Mouse (Mus musculus) fat pad, adult 2 months (tissue): ENCODE results near the gene D930007J09Rik.

Experiments
- DNase-seq: peaks from one replicate; pipeline ENCODE4 v3.0.0-alpha.2; 2011; ENCODE audit warnings: low read depth, low spot score; ENCODE audit errors: extremely low read depth

Gene D930007J09Rik

GRCm38 (mm10) chr13:32802259-32803081, at the start of gene D930007J09Rik:
D930007J09Rik (minus strand) TSS chr13:32802849.
- no peak for DNase-seq

GRCm38 (mm10) chr13:32851967-32852366, 49.3 kb upstream of the D930007J09Rik start:
- no peak for DNase-seq

GRCm38 (mm10) chr13:32850668-32851404, 48.2 kb upstream of the D930007J09Rik start, which contains the start of gene Serpinb1a:
Serpinb1a (minus strand) TSS chr13:32851185.
- no peak for DNase-seq

GRCm38 (mm10) chr13:32850156-32850555, 47.5 kb upstream of the D930007J09Rik start:
- no peak for DNase-seq

GRCm38 (mm10) chr13:32849531-32850123, 47.0 kb upstream of the D930007J09Rik start:
- DNase-seq: no peak

- DNase-seq: no peak
Measured at GRCm38 (mm10) chr13:32849092-32849491, 46.4 kb upstream of the D930007J09Rik start.

GRCm38 (mm10) chr13:32846221-32846620, 43.6 kb upstream of the D930007J09Rik start:
- DNase-seq: no peak

GRCm38 (mm10) chr13:32841349-32841748, 38.7 kb upstream of the D930007J09Rik start:
- DNase-seq: no peak

GRCm38 (mm10) chr13:32839314-32839713, 36.7 kb upstream of the D930007J09Rik start:
- no peak for DNase-seq

GRCm38 (mm10) chr13:32834513-32834912, 31.9 kb upstream of the D930007J09Rik start:
- no peak for DNase-seq

GRCm38 (mm10) chr13:32833237-32833636, 30.6 kb upstream of the D930007J09Rik start:
- no peak for DNase-seq

GRCm38 (mm10) chr13:32832776-32833175, 30.1 kb upstream of the D930007J09Rik start:
- peak; percentile 92 for DNase-seq

GRCm38 (mm10) chr13:32831505-32832273, 29.0 kb upstream of the D930007J09Rik start:
- no peak for DNase-seq

GRCm38 (mm10) chr13:32828886-32829285, 26.2 kb upstream of the D930007J09Rik start:
- DNase-seq: no peak

- no peak for DNase-seq
Measured at GRCm38 (mm10) chr13:32827951-32828350, 25.3 kb upstream of the D930007J09Rik start.

GRCm38 (mm10) chr13:32827111-32827822, 24.6 kb upstream of the D930007J09Rik start:
- no peak for DNase-seq

- DNase-seq: no peak
Measured at GRCm38 (mm10) chr13:32825546-32825945, 22.9 kb upstream of the D930007J09Rik start.

- DNase-seq: no peak
Measured at GRCm38 (mm10) chr13:32824377-32825330, 22.0 kb upstream of the D930007J09Rik start.

GRCm38 (mm10) chr13:32823126-32823525, 20.5 kb upstream of the D930007J09Rik start:
- no peak for DNase-seq
